Mouse (Mus musculus) small intestine, adult 2 months (tissue): ENCODE measurements around the gene Gm12216.
A peak's percentile ranks its signal among the peaks of the same experiment; 100 is the strongest.

ENCODE experiments used
- CTCF ChIP-seq: fragments of 200-500 bp; IDR thresholded peaks from 2 replicates; pipeline ENCODE4 v1.5.1; 2012; ENCODE audit warnings: low read depth, mild to moderate bottlenecking, control low read depth, inconsistent platforms, low read length, moderate library complexity, mixed read lengths; ENCODE audit not compliant: insufficient replicate concordance, insufficient read length; ENCODE audit errors: extremely low read depth
- POLR2A ChIP-seq: fragments of 200-500 bp; IDR thresholded peaks from 2 replicates; pipeline ENCODE4 v1.6.1; 2012; ENCODE audit warnings: low read depth, mild to moderate bottlenecking, control low read depth, inconsistent platforms, low read length, moderate library complexity

DNA sequence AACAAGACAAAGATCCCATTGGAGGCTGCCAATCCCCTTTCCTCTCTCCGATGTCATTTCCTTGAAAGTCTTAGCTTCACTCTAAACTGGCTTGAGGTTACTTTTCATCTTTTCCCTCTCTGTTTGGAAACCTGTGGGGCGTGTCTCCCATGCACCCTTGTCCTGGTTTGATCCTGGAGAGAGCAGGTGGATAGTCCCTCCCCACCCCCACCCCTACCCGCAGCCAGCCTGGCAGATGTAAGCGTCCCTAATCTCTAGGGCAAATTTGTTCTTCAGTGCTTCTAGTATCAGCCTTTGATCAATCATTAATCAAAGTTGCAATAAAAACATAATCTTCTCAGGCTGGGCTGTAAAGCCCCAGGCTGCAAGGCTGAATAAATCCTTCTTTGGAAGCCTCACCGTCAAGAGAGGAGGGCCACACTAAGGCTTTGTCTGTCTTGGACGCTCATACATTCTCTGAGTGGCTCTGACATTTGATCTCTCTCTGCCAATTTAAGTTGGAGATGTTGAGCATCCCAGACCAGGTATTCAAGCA is 61.6 kb downstream of the Gm12216 start:
- no peak for TF ChIP-seq CTCF
- TF ChIP-seq POLR2A = 0 out of 2 replicates have a peak, but pooled peaks have one; percentile 21
